Mouse (Mus musculus) C2C12 (cell line): Measurements from ENCODE around the gene Gnat1.

Experiments used
- CEBPB ChIP-seq: IDR thresholded peaks from one replicate; pipeline ENCODE4 v1.6.1; 2011; ENCODE audit warnings: low read depth, mild to moderate bottlenecking, control low read depth, moderate library complexity
- CTCF ChIP-seq: IDR thresholded peaks from one replicate; pipeline ENCODE4 v1.5.1; 2011; ENCODE audit not compliant: control insufficient read depth, insufficient read depth, insufficient read length
- FOSL1 ChIP-seq: IDR thresholded peaks from one replicate; pipeline ENCODE4 v1.8.0; 2011; ENCODE audit warnings: mild to moderate bottlenecking, low read length; ENCODE audit not compliant: poor library complexity, insufficient read depth, severe bottlenecking
- MAX ChIP-seq: IDR thresholded peaks from one replicate; pipeline ENCODE4 v1.6.1; 2011; ENCODE audit warnings: mild to moderate bottlenecking, control low read depth
- MYOD1 ChIP-seq: IDR thresholded peaks from one replicate; pipeline ENCODE4 v1.6.1; 2011; ENCODE audit warnings: low read depth; ENCODE audit not compliant: control insufficient read depth, insufficient read length
- MYOG ChIP-seq: IDR thresholded peaks from one replicate; pipeline ENCODE4 v1.6.1; 2011; ENCODE audit not compliant: control insufficient read depth, insufficient read length; ENCODE audit errors: extremely low read depth

GRCm38 (mm10) chr9:107682405-107682804 is 2.9 kb upstream of the Gnat1 start:
- no peak for TF ChIP-seq FOSL1
- no peak for TF ChIP-seq CTCF
- TF ChIP-seq MAX = no peak
- no peak for TF ChIP-seq MYOD1
- TF ChIP-seq CEBPB = no peak
- no peak for TF ChIP-seq MYOG
